Mouse (Mus musculus) cortical plate, adult 2 months (tissue): Measurements from ENCODE around the gene Camta1.

ENCODE experiments used
- CTCF ChIP-seq: fragments of 200-500 bp; IDR thresholded peaks from 2 replicates; pipeline ENCODE4 v1.5.1; 2011; ENCODE audit warnings: mild to moderate bottlenecking, control low read depth, low read length; ENCODE audit not compliant: insufficient read depth; ENCODE audit errors: extremely low read depth
- POLR2A ChIP-seq: fragments of 200-500 bp; IDR thresholded peaks from 2 replicates; pipeline ENCODE4 v1.6.1; 2011; ENCODE audit warnings: mild to moderate bottlenecking, low read length, control low read depth; ENCODE audit not compliant: insufficient read depth; ENCODE audit errors: extremely low read depth

DNA sequence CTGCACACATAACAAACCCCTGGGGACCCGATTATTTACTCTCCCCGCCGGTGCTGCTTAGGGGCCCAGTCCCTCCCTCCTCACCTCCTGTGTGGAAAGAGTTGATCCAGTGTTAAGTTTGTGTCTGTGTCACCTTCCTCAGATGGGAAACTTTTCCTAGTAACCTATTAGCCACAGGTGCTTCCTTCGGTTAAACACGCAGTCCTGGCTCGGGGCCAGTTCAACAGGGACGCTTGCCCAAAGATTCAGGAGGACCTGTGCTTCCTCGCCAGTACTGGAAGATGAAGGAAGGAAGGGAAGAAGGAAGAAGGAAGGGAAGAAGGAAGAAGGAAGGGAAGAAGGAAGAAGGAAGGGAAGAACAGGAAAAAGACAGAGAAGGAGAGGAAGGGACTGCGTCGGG, 312.2 kb downstream of the Camta1 start:
- TF ChIP-seq POLR2A (no peak), CTCF (no peak)
